Comparison of ENCODE assay signal across 1 mouse cellular context in the genomic region with DNA sequence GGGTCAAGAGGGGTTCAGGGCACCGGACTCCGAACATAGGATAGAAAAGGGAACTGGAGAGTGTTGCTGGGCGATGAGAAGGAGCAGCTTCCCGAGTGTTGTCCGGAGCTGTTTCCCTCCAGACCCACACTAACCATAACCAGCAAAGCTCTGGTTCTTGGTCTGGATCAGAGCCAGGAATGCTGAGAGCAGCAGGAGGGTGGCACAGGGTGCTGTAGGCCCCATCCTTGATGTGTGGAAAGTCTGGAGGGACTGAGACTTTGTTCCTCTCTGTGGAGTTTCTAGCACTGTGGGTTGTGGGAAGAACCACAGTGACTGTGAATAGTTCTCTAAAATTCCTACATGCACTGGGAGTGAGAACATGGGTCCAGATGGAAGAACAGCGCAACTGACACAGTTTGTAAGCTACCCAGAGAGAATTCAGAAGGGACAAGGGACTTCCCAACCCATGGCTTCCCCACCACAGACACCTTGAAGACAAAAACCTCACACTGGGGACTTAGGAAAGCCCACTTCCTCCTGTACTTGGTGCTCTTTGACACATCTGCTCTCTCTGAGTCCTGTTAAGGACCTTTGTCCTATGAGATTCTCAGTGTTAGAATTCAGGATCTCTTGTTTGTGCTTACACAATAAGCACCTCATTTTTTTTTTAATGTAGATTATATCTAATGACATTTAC.
TF ChIP-seq lines count a peak whose summit lies in the region.

No protein-coding gene starts in this region.

TF ChIP-seq in ES-E14, 5 proteins besides CTCF, POLR2A, EP300 and RAD21:
- TF ChIP-seq HCFC1 (IDR thresholded peaks at IDR 0.05; ENCODE audit: borderline replicate concordance, insufficient read depth, low read length) (no peak), ZNF384 (IDR thresholded peaks at IDR 0.05; ENCODE audit: low read depth, low read length) (no peak)
